Mouse (Mus musculus) inflammation-experienced regulatory T-cells, adult 16 weeks (primary cell): ENCODE measurements around the gene Myo15. TPM values are rescaled to one million over a fixed set of nuclear protein-coding genes. Genes with fewer than 3 reads are reported as not detected.

Experiments used
- polyA plus RNA-seq: library from polyadenylated mRNA; unstranded; fragments of 100-300 nt; shearing (Covaris generic); gene quantifications from one replicate; pipeline ENCODE4 v1.2.1, GENCODE M21; 2017

Myo15 gene
- 0.02 TPM for polyA plus RNA-seq

DNA sequence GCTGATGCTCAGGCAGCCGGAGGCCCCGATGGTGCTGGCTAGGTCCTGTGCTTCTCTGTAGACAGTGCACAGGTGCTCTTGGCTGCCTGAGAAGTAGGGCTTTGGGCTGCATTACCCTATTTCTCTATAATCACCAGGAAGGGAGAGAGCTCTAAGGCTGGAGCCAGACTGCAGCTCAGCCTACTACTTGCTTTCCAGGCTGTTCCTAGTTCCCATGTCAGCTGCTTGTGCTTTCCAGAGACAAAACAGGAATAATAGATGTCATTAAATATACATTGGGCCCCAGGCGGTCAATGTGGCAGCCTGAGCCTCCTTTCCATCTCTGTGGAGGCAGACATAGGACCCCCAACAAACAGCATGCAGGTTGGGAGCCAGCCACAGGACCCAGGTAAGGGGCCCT is at the start of gene Myo15:
TSS of gene Myo15 (plus strand) at position 301 of the 400 bp plus-strand sequence.

DNA sequence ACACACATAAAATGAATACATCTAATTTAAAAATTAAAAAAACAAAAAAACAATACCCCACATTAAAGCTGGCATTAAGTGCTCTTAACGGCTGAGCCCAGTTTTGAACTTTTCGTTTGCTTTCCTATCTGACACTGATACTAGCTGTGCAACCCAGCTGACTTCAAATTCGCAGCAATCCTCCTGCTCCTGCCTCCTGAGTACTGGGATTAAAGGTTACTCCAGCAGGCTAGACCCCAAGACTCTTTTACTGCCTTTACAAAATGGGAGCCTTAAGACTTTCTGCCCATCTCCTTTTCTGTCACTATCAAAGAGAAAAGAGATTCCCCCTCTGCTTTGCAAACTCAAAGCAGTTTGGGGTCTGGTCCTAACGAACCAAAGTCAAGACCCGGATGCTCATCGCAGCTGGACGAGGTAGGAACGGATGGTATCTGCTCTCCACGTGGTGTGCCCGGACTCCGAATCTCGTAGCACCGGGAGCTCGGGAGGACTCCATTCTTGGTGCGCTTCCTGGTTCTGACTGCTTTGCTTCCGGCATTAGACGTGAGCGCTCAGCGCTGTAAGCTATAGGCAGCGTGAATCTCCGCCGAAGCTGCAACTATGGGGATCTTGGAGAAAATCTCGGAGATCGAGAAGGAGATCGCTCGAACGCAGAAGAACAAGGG is 14.9 kb upstream of the Myo15 start, which contains the start of gene Drg2:
TSS of gene Drg2 (plus strand) at position 512 of the 665 bp plus-strand sequence.

DNA sequence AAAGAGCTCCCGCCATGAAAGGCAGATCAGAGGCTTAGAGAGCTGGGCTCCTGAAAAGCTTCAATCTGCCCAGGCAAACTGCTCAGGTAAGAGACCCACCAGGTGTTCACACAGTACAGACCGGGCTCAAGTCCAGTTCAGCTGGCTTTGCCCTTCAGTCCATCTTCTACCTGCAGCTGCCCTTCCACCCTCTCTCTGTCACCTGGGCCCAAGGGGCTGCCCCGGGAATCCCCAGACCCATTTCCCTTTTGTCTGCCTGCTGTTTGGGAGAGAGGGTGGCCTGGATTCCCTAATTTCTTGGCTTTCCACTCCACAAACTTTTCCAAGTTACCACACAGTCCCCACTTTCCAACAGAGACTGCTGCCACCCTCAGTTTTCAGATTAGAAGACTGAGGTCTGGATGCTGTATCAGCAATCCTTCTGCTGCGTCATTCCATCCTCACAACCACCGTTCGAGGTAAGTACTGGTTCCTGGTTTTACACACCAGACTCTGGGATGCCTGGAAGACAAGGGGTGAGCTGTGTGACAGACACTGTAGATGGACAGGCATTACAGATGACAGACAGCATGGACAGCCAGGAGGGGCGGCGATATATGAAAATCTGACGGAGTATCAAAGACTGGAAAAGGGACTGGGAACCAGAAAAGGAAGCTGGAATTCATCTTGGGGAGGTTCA is 67.2 kb downstream of the Myo15 start, which contains the start of gene Alkbh5:
TSS of gene Alkbh5 (plus strand) at position 202 of the 679 bp plus-strand sequence.

Other genes with a start within 250 kb of the Myo15 start
- gene Srebf1, start 246.8 kb upstream of the Myo15 start, polyA plus RNA-seq: 97.0 TPM
- 84.2 TPM for gene Tom1l2, start 116.4 kb upstream of the Myo15 start, polyA plus RNA-seq
- gene Drc3, start 116.0 kb upstream of the Myo15 start, polyA plus RNA-seq: 0.96 TPM
- gene Gid4, start 52.2 kb upstream of the Myo15 start, polyA plus RNA-seq: 9.1 TPM
- gene Atpaf2, start 50.9 kb upstream of the Myo15 start, polyA plus RNA-seq: 46.6 TPM
- 65.4 TPM for gene Drg2, start 14.7 kb upstream of the Myo15 start, polyA plus RNA-seq
- 4.8 TPM for gene Alkbh5, start 67.0 kb downstream of the Myo15 start, polyA plus RNA-seq
- 31.4 TPM for gene Llgl1, start 230.4 kb downstream of the Myo15 start, polyA plus RNA-seq